Mouse (Mus musculus): Measurements from ENCODE around the gene Hist2h2aa1. TPM values are rescaled to one million over a fixed set of nuclear protein-coding genes. Genes with fewer than 3 reads are reported as not detected.

The Hist2h2aa1 gene
- polyA plus RNA-seq, 1 experiment from 2014 or later, result 15.5 TPM

- Histone ChIP-seq H3K27me3 (ENCODE audit: control insufficient read depth, insufficient read depth, low read length) (no peaks in the 10 kb centered on the region), H3K4me1 (ENCODE audit: control insufficient read depth, insufficient read depth, low read length) (peaks cover 12% of the 10 kb centered on the region), H3K4me2 (ENCODE audit: low read depth, severe bottlenecking) (no peak overlapping the region), H3K9me3 (ENCODE audit: control insufficient read depth, low read length) (no peaks in the 10 kb centered on the region), H3K9ac (ENCODE audit: low read length) (no peak overlapping the region), H3K27ac (replicated peaks; ENCODE audit: low read depth, low read length) (no peak overlapping the region), H3K4me3 (ENCODE audit: low read depth, low read length) (no peak overlapping the region), H3K36me3 (ENCODE audit: control insufficient read depth, insufficient read depth, low read length) (no peaks in the 10 kb centered on the region)
- ATAC-seq (ENCODE audit: insufficient number of reproducible peaks, low FRiP score, low TSS enrichment, low read depth) (no peak), DNase-seq (ENCODE audit: low spot score) (no peak)
- whole genome bisulfite sequencing, result 54% methylated on average over 2 of the region's 2 CpGs
Measured at GRCm38 (mm10) chr3:96225421-96225820, 19.9 kb upstream of the Hist2h2aa1 start.

GRCm38 (mm10) chr3:96226695-96227648 is 18.3 kb upstream of the Hist2h2aa1 start:
- peaks cover 7% of the 10 kb centered on the region; the same call in 1 of the 2 replicates for H3K4me1 ChIP-seq (ENCODE audit: control insufficient read depth, insufficient read depth, low read length)
- no peaks in the 10 kb centered on the region for H3K36me3 ChIP-seq (ENCODE audit: control insufficient read depth, insufficient read depth, low read length)
- H3K9ac ChIP-seq (ENCODE audit: low read length), result no peak overlapping the region
- no peak for ATAC-seq (ENCODE audit: insufficient number of reproducible peaks, low FRiP score, low TSS enrichment, low read depth)
- H3K9me3 ChIP-seq (ENCODE audit: control insufficient read depth, low read length), result no peaks in the 10 kb centered on the region
- H3K4me2 ChIP-seq (ENCODE audit: low read depth, severe bottlenecking), result no peak overlapping the region
- H3K27me3 ChIP-seq (ENCODE audit: control insufficient read depth, insufficient read depth, low read length), result no peaks in the 10 kb centered on the region
- 69% methylated on average over 8 of the region's 8 CpGs for WGBS
- no peak for DNase-seq (ENCODE audit: low spot score)
- no peak overlapping the region for H3K4me3 ChIP-seq (ENCODE audit: low read depth, low read length)
- H3K27ac ChIP-seq (replicated peaks; ENCODE audit: low read depth, low read length), result no peak overlapping the region

GRCm38 (mm10) chr3:96228828-96229227 is 16.5 kb upstream of the Hist2h2aa1 start:
- H3K4me3 ChIP-seq (ENCODE audit: low read depth, low read length), result no peak overlapping the region
- H3K27ac ChIP-seq (replicated peaks; ENCODE audit: low read depth, low read length), result no peak overlapping the region
- ATAC-seq (ENCODE audit: insufficient number of reproducible peaks, low FRiP score, low TSS enrichment, low read depth) (no peak), DNase-seq (ENCODE audit: low spot score) (no peak)
- H3K27me3 ChIP-seq (ENCODE audit: control insufficient read depth, insufficient read depth, low read length), result no peaks in the 10 kb centered on the region
- WGBS, result 56% methylated on average over 2 of the region's 2 CpGs
- no peaks in the 10 kb centered on the region for H3K36me3 ChIP-seq (ENCODE audit: control insufficient read depth, insufficient read depth, low read length)
- H3K9ac ChIP-seq (ENCODE audit: low read length), result no peak overlapping the region
- H3K4me1 ChIP-seq (ENCODE audit: control insufficient read depth, insufficient read depth, low read length), result no peaks in the 10 kb centered on the region
- H3K4me2 ChIP-seq (ENCODE audit: low read depth, severe bottlenecking), result no peak overlapping the region
- H3K9me3 ChIP-seq (ENCODE audit: control insufficient read depth, low read length), result no peaks in the 10 kb centered on the region

DNA sequence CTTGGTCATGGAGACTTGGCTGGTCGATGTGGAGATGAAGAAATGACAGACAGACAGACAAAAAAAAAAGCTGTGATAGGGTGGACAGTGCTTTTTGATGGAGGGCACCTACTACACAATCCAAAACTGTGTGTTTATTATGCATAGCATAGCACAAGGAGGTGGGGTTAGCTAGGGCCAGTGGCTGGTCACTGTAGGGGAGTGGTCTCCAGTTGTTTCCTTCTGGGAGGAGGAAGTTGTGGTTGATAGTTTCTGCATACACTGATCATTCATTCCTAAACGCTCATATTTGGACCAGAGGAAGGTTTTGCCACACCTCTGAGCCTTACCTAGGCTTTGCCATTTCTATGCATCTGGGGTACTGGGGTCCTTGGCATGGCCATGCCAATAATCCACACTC is 14.9 kb upstream of the Hist2h2aa1 start:
- DNase-seq (ENCODE audit: low spot score) (no peak), ATAC-seq (ENCODE audit: insufficient number of reproducible peaks, low FRiP score, low TSS enrichment, low read depth) (no peak)
- Histone ChIP-seq H3K27ac (replicated peaks; ENCODE audit: low read depth, low read length) (no peak overlapping the region), H3K4me3 (ENCODE audit: low read depth, low read length) (no peak overlapping the region), H3K9me3 (ENCODE audit: control insufficient read depth, low read length) (no peaks in the 10 kb centered on the region), H3K9ac (ENCODE audit: low read length) (no peak overlapping the region), H3K4me2 (ENCODE audit: low read depth, severe bottlenecking) (no peak overlapping the region), H3K4me1 (ENCODE audit: control insufficient read depth, insufficient read depth, low read length) (no peaks in the 10 kb centered on the region), H3K27me3 (ENCODE audit: control insufficient read depth, insufficient read depth, low read length) (no peaks in the 10 kb centered on the region), H3K36me3 (ENCODE audit: control insufficient read depth, insufficient read depth, low read length) (no peaks in the 10 kb centered on the region)
- WGBS, result 85% methylated on average over 2 of the region's 2 CpGs

DNA sequence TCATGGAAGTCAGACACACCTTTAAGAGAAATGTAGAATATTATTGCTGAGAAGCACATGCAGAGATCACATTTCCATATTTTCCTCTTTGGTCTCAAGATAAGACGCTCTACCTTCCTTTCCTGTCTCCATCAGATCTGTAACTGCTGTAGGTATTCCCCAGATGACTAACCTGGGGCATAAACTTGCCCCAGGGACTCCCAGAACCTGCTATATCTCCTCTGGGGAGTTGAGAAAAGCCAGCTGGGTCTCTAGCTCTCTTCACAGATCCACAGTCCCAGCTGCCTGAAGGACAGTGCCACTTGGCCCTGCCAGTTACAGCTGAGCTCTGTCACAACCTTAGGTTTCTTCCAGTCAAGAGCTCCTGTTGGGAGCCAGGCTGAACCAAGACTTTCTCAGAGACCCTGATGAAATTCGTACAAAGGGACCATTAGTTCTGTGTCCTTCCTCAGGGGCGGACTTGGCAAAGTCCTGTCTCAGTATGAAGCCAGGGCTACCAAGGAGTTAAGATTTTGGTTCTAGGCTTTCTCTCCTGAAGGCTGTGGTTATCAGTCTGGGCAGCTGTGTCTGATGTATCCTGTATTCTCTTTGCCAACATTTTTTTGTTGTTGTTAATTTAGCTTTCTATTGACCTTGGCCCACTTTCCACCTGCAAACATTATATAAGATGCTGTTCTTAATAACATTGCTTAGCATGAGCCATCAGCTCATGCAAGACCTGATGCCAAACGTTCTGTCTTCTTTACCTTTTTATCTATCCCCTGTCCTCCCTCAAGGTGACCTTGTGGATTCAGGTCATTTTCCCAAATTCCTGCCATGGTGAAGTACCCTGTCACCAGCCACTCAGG is 14.2 kb upstream of the Hist2h2aa1 start:
- Histone ChIP-seq H3K36me3 (ENCODE audit: control insufficient read depth, insufficient read depth, low read length) (no peaks in the 10 kb centered on the region), H3K4me1 (ENCODE audit: control insufficient read depth, insufficient read depth, low read length) (no peaks in the 10 kb centered on the region), H3K9ac (ENCODE audit: low read length) (no peak overlapping the region), H3K27me3 (ENCODE audit: control insufficient read depth, insufficient read depth, low read length) (no peaks in the 10 kb centered on the region), H3K27ac (replicated peaks; ENCODE audit: low read depth, low read length) (no peak overlapping the region), H3K4me2 (ENCODE audit: low read depth, severe bottlenecking) (no peak overlapping the region), H3K9me3 (ENCODE audit: control insufficient read depth, low read length) (no peaks in the 10 kb centered on the region), H3K4me3 (ENCODE audit: low read depth, low read length) (no peak overlapping the region)
- ATAC-seq (ENCODE audit: insufficient number of reproducible peaks, low FRiP score, low TSS enrichment, low read depth) (no peak), DNase-seq (ENCODE audit: low spot score) (no peak)
- WGBS, result 77% methylated on average over 4 of the region's 4 CpGs

DNA sequence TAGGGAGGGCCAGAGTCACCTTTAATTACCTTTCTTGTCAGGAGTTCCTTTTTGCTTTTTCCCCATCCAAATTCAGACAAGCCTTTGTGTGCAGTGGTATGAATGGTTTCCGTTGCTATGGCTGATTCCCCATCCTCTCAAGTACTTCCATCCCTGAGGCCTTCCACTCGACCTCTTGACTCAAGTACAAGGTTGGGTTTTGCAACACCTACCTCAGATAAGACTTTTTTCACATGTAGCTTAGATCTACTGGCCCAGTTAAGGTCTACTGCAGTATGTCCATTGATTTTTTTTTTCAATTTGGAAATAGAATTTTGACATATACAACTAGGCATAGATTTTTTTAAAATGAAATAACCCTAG is 13.6 kb upstream of the Hist2h2aa1 start:
- H3K36me3 ChIP-seq (ENCODE audit: control insufficient read depth, insufficient read depth, low read length), result no peaks in the 10 kb centered on the region
- H3K27me3 ChIP-seq (ENCODE audit: control insufficient read depth, insufficient read depth, low read length), result no peaks in the 10 kb centered on the region
- H3K9me3 ChIP-seq (ENCODE audit: control insufficient read depth, low read length), result no peaks in the 10 kb centered on the region
- no peak overlapping the region for H3K4me2 ChIP-seq (ENCODE audit: low read depth, severe bottlenecking)
- ATAC-seq (ENCODE audit: insufficient number of reproducible peaks, low FRiP score, low TSS enrichment, low read depth), result no peak
- H3K27ac ChIP-seq (replicated peaks; ENCODE audit: low read depth, low read length), result no peak overlapping the region
- DNase-seq (ENCODE audit: low spot score), result no peak
- H3K9ac ChIP-seq (ENCODE audit: low read length), result no peak overlapping the region
- 63% methylated on average over 2 of the region's 2 CpGs for WGBS
- H3K4me3 ChIP-seq (ENCODE audit: low read depth, low read length), result no peak overlapping the region
- H3K4me1 ChIP-seq (ENCODE audit: control insufficient read depth, insufficient read depth, low read length), result no peaks in the 10 kb centered on the region

- no peaks in the 10 kb centered on the region for H3K36me3 ChIP-seq (ENCODE audit: control insufficient read depth, insufficient read depth, low read length)
- DNase-seq (ENCODE audit: low spot score), result no peak
- H3K4me3 ChIP-seq (ENCODE audit: low read depth, low read length), result no peak overlapping the region
- H3K9ac ChIP-seq (ENCODE audit: low read length), result no peak overlapping the region
- H3K9me3 ChIP-seq (ENCODE audit: control insufficient read depth, low read length), result no peaks in the 10 kb centered on the region
- H3K4me2 ChIP-seq (ENCODE audit: low read depth, severe bottlenecking), result no peak overlapping the region
- WGBS, result 88% methylated on average over 2 of the region's 2 CpGs
- H3K27me3 ChIP-seq (ENCODE audit: control insufficient read depth, insufficient read depth, low read length), result no peaks in the 10 kb centered on the region
- H3K27ac ChIP-seq (replicated peaks; ENCODE audit: low read depth, low read length), result no peak overlapping the region
- H3K4me1 ChIP-seq (ENCODE audit: control insufficient read depth, insufficient read depth, low read length), result 0 out of 2 replicates have a peak, but pooled peaks cover 3% of the 10 kb centered on the region
- no peak for ATAC-seq (ENCODE audit: insufficient number of reproducible peaks, low FRiP score, low TSS enrichment, low read depth)
Measured at GRCm38 (mm10) chr3:96234914-96235313, 10.4 kb upstream of the Hist2h2aa1 start.

- Histone ChIP-seq H3K27me3 (ENCODE audit: control insufficient read depth, insufficient read depth, low read length) (no peaks in the 10 kb centered on the region), H3K4me2 (ENCODE audit: low read depth, severe bottlenecking) (no peak overlapping the region), H3K4me1 (ENCODE audit: control insufficient read depth, insufficient read depth, low read length) (0 out of 2 replicates have a peak, but pooled peaks cover 4% of the 10 kb centered on the region), H3K4me3 (ENCODE audit: low read depth, low read length) (no peak overlapping the region), H3K9ac (ENCODE audit: low read length) (no peak overlapping the region), H3K27ac (replicated peaks; ENCODE audit: low read depth, low read length) (no peak overlapping the region), H3K36me3 (ENCODE audit: control insufficient read depth, insufficient read depth, low read length) (no peaks in the 10 kb centered on the region), H3K9me3 (ENCODE audit: control insufficient read depth, low read length) (no peaks in the 10 kb centered on the region)
- DNase-seq (ENCODE audit: low spot score) (no peak), ATAC-seq (ENCODE audit: insufficient number of reproducible peaks, low FRiP score, low TSS enrichment, low read depth) (no peak)
- 77% methylated on average over 3 of the region's 3 CpGs for WGBS
Measured at GRCm38 (mm10) chr3:96235836-96236235, 9.5 kb upstream of the Hist2h2aa1 start.

Data from limb, embryonic 11.5 days (tissue).